Mouse (Mus musculus): ENCODE measurements around the gene Dock9. TPM values are rescaled to one million over a fixed set of nuclear protein-coding genes. Genes with fewer than 3 reads are reported as not detected.

The Dock9 gene
- total RNA-seq, 2 experiments from 2014 or later = 30.1 to 35.0 TPM

GRCm38 (mm10) chr14:121665693-121666273, 131.9 kb downstream of the Dock9 start:
- DNase-seq (ENCODE audit: low spot score in 2 of 2) = no peak

GRCm38 (mm10) chr14:121663913-121664312, 133.7 kb downstream of the Dock9 start:
- DNase-seq (ENCODE audit: low spot score in 2 of 2) = no peak

GRCm38 (mm10) chr14:121660918-121661317, 136.7 kb downstream of the Dock9 start:
- DNase-seq (ENCODE audit: low spot score in 2 of 2) = no peak

DNA sequence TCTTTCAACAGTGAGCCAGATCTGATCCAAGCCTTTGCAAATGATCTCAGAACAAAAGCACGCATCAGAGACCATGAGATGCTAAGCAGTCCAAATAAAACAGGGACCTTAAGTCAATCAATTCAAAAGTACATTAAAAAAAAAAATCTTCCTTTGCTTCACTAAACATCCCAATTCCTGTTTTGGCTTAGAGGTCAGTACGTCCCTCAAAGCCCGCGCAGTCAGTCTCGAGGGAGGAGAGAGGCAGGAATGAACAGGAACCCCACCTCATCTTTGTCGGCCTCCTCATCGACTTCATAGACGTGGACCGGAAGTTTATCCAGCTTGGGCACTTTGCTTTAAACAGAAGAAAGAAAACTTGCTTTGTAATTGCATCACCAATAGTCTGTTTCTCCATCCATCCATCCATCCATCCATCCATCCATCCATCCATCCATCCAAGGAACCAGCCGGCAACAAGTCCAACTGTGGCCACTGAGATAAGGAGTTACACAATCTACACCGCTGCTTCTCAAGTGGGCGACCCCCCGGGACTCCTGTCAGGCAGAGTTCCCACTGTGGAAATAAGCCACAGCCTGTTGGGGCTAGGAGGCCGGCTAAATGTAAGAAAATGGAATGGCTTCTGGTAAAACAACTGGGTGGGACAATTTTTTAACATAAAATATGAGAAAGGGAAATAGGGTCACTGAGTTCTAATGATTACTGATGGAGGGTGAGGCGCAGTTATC, 137.3 kb downstream of the Dock9 start:
- DNase-seq (ENCODE audit: low spot score in 2 of 2) = no peak

DNA sequence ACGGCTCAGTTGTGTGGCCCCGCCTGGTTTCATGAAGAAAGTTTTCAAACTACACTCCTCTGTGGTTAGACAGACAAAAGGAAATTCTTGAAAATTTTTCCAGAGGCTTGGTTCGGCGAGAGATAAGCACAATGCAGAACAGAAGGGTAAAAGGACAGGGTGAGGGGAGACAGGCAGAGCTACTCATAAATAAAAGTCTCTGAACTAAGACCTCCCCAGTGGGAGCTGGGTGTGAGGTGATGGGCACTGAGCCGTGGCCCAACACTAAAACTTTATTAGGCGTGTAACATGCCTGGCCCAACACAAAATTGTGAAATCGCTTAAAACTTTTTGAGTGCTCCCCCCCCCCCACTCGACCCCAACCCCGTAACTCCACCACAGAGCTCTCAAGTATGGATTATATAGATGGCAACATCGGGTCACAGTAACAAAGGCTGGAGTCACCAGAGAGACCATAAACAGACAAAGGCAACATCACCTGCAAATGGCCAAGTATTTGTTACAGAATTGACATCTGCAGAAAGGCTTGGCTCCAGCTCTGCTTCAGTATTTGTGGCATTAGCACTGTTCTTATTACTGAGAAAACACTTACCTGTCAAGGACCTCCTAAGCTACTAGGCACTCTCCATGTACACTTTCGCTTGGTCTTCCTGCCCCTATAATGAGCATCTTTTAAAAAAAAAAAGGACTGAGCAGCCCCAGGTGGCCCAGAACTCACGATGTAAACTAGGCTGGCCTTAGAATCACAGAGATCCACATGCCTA, 138.4 kb downstream of the Dock9 start:
- DNase-seq (ENCODE audit: low spot score in 2 of 2) = no peak

DNA sequence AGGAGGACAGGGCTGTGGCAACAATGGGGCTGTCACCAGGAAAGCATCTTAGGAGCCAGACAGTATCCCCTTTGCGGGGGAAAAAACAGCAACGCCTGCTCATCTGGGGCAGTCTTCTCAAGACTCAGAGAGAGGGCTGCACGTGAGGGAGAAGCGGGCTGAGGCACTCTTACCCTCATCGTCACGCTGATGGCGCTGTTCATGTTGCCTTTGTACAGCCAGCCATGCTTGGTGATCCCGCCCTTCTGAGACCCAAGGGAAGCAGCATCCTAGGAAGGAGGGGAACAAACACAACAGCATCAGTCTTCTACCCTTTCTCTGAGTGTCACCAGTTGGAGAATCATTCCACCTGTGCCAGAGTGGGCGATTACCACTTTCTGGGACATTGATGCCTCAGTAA, 139.1 kb downstream of the Dock9 start:
- DNase-seq (ENCODE audit: low spot score in 2 of 2) = no peak

DNA sequence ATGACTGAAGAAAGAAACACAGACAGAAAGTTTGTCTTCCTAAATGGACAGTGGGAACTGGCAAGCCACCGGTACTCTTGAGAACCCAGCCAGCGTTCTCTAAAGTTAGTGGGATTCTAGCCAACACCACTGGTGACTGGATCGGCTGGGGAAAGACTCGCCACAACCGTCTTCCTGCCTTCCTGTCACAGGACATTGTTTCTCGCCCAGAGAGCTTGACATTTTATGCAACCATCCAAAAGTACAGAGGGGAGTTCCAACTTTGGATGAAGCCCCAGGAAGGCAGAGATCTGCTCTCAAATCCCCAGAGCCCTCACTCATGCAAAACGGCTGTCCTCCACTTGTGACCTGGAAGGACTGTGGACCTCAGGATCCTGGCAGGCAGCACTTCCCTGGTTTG, 140.0 kb downstream of the Dock9 start:
- DNase-seq (ENCODE audit: low spot score in 2 of 2) = no peak

- DNase-seq (ENCODE audit: low spot score in 2 of 2) = no peak
Measured at GRCm38 (mm10) chr14:121656912-121657311, 140.7 kb downstream of the Dock9 start.

- DNase-seq (ENCODE audit: low spot score in 2 of 2) = no peak
Measured at GRCm38 (mm10) chr14:121654977-121655376, 142.7 kb downstream of the Dock9 start.

- no peak for DNase-seq (ENCODE audit: low spot score in 2 of 2)
Measured at GRCm38 (mm10) chr14:121654416-121654967, 143.1 kb downstream of the Dock9 start.

DNA sequence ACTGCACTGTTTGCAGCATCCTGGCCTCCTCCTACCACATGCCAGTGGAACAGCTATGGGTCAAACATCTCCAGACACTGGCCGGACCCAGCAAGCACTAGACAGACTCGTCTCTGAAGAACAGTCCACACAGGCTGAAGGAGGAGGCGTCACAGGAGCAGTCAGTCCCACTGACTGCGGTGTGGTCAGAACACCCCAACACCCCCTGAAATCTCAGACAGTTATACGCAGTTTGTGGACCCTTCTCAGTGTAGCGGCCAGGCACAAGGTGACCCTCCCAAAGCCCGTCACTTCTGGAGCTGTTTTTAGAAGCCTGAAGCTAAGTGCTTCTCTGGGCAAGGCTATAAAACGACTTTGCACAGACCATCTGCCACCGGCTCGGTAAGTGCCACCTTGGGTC, 143.9 kb downstream of the Dock9 start:
- DNase-seq (ENCODE audit: low spot score in 2 of 2) = no peak

- DNase-seq (ENCODE audit: low spot score in 2 of 2) = no peak
Measured at GRCm38 (mm10) chr14:121653241-121653640, 144.4 kb downstream of the Dock9 start.

- DNase-seq (ENCODE audit: low spot score in 2 of 2) = no peak
Measured at GRCm38 (mm10) chr14:121648581-121649060, 149.0 kb downstream of the Dock9 start.

- DNase-seq (ENCODE audit: low spot score in 2 of 2) = no peak
Measured at GRCm38 (mm10) chr14:121647693-121648092, 149.9 kb downstream of the Dock9 start.

- peak in 1 of 2 experiments; percentile 10 for DNase-seq (ENCODE audit: low spot score in 2 of 2)
Measured at GRCm38 (mm10) chr14:121646617-121647016, 151.0 kb downstream of the Dock9 start.

GRCm38 (mm10) chr14:121644302-121644701, 153.3 kb downstream of the Dock9 start:
- no peak for DNase-seq (ENCODE audit: low spot score in 2 of 2)

GRCm38 (mm10) chr14:121641271-121641670, 156.4 kb downstream of the Dock9 start:
- DNase-seq (ENCODE audit: low spot score in 2 of 2) = no peak

DNA sequence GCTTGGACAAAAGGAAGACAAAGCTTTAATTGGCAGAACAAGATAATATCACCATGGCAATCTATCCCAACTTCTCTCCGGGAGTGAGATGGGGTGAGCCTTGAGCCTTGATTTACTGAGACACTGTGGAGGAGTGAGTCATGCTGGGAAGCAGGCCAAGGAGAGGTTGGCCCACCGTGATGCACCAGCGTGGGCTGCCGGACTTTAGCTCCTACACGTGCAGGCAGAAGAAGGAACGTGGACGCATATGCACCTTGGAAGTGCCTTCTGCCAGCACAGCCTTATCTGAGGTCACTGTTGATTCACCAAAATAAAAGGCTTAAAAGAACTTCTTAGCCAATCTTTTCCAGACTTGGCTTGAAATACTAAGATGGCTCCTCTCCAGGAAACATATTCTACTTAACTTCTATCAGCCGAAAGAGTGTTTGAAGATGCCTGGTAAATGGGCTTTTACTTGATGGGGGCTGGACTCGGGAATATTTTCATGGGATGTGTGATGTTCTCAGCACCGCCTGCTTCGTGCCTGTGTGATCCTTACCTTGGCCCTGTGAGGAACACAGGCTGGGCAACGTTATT, 160.6 kb downstream of the Dock9 start:
- peak in 1 of 2 experiments; percentile 25 for DNase-seq (ENCODE audit: low spot score in 2 of 2)

- no peak for DNase-seq (ENCODE audit: low spot score in 2 of 2)
Measured at GRCm38 (mm10) chr14:121634736-121635430, 162.8 kb downstream of the Dock9 start.

- no peak for DNase-seq (ENCODE audit: low spot score in 2 of 2)
Measured at GRCm38 (mm10) chr14:121634093-121634735, 163.4 kb downstream of the Dock9 start.

Data from adrenal gland, postnatal 4 days (tissue).